Mouse (Mus musculus) limb, embryonic 13.5 days (tissue): Measurements from ENCODE around the gene Slc41a1. TPM values are rescaled to one million over a fixed set of nuclear protein-coding genes. Genes with fewer than 3 reads are reported as not detected.
A peak's percentile ranks its signal among the peaks of the same experiment; 100 is the strongest.
"Not testable (repeated sequence)": the region's sequence is repeated elsewhere in the genome, so short reads cannot be mapped to it uniquely, and the experiment has no call there.

ENCODE experiments used
- ATAC-seq: fragments of 200-750 bp; cut with Nextera tagmentation; 2 replicates; pipeline ENCODE4 v1.8.0; 2017; ENCODE audit warnings: low read depth, moderate number of reproducible peaks, moderate TSS enrichment; ENCODE audit not compliant: low FRiP score
- H3K27ac ChIP-seq: fragments of 300-500 bp; sonication (generic); 2 replicates; pipeline ENCODE4 v1.5.1; 2015; ENCODE audit warnings: inconsistent platforms, mild to moderate bottlenecking, moderate library complexity
- H3K27me3 ChIP-seq: fragments of 300-500 bp; sonication (generic); 2 replicates; pipeline ENCODE4 v1.6.1; 2015; ENCODE audit warnings: mild to moderate bottlenecking, inconsistent platforms
- H3K36me3 ChIP-seq: fragments of 300-500 bp; sonication (generic); 2 replicates; pipeline ENCODE4 v1.6.1; 2015; ENCODE audit warnings: inconsistent platforms, mild to moderate bottlenecking, moderate library complexity
- H3K4me1 ChIP-seq: fragments of 300-500 bp; sonication (generic); 2 replicates; pipeline ENCODE4 v1.6.1; 2015; ENCODE audit warnings: inconsistent platforms
- H3K4me2 ChIP-seq: fragments of 300-500 bp; sonication (generic); replicated peaks from 2 replicates; pipeline ENCODE4 v1.6.1; 2015; ENCODE audit warnings: inconsistent platforms, mild to moderate bottlenecking, moderate library complexity
- H3K4me3 ChIP-seq: fragments of 300-500 bp; sonication (generic); 2 replicates; pipeline ENCODE4 v1.5.1; 2015; ENCODE audit warnings: moderate library complexity, mild to moderate bottlenecking, inconsistent platforms
- H3K9ac ChIP-seq: fragments of 300-500 bp; sonication (generic); 2 replicates; pipeline ENCODE4 v1.6.1; 2015; ENCODE audit warnings: mild to moderate bottlenecking, inconsistent platforms
- H3K9me3 ChIP-seq: fragments of 300-500 bp; sonication (generic); 2 replicates; pipeline ENCODE4 v1.6.1; 2016; ENCODE audit warnings: inconsistent platforms
- WGBS: fragments of 180-500 bp; shearing (Covaris S2); methylation state at CpG from one replicate; pipeline ENCODE4 v1.1.7; 2015; 5-methylcytosine and 5-hydroxymethylcytosine counted together
- polyA plus RNA-seq: library from polyadenylated mRNA; unstranded; fragments of >200 nt; fragmentation: Nextera tagmentation; extraction: Ambion mirVana; gene quantifications from 2 replicates; pipeline ENCODE4 v1.2.1, GENCODE M21; 2015

The Slc41a1 gene
- polyA plus RNA-seq, 1 experiment from 2014 or later: 17.0 TPM

DNA sequence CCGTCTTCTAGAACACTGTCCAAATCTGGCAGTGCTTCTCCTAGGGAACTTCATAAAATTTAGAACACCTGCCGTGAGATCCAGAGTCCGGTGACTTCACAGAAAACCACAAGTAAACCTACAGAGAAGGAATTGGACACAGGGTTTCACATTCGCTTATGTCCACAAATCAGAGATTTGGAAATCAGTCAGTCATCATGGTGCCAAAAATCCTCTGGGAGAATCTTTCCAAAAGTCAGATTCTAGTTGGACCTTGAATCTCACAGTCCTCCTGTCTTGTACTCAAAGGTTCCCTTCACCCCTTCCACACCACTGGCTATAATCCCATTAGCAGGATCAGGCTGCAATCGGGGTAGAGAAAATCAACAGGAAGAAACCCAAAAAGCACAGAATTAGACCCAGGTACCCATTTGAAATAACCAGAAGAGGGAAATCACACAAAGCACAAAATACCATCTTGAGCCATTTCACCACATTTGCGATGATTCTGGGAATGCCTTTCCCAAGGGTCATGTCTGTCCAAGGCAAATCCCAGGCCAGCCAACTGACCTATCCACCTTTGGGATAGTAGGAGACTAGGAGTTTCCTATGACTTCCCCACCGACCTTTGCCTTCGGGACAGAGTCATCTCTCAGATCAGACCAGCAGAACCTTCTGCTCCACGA, 14.5 kb upstream of the Slc41a1 start:
- Histone ChIP-seq H3K4me2 (no peak overlapping the region), H3K4me1 (no peaks in the 10 kb centered on the region), H3K9me3 (no peaks in the 10 kb centered on the region), H3K9ac (no peak overlapping the region), H3K27ac (no peak overlapping the region), H3K27me3 (no peaks in the 10 kb centered on the region), H3K4me3 (no peak overlapping the region), H3K36me3 (no peaks in the 10 kb centered on the region)
- ATAC-seq: no peak
- 88% methylated on average over 9 of the region's 9 CpGs for WGBS

DNA sequence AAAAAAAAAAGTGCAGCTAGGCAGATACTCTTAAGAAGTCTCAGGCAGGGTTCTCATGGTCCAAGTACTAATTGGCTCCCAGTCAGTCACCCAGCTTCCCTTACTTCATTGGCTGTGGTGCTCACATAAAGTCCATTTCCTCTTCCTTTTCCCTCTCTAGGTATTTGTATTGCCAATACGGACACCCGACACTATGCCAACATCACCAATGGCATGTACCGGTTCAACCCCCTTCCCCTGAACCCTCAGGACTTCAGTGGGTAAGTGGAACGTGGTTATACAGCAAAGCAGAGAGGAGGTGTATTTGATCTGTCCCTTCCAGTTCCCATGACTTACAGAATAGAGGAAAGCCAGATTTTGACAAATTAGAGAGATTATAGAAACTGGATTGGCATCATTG, 13.6 kb upstream of the Slc41a1 start:
- Histone ChIP-seq H3K27me3 (no peaks in the 10 kb centered on the region), H3K36me3 (no peaks in the 10 kb centered on the region), H3K4me3 (no peak overlapping the region), H3K9me3 (no peaks in the 10 kb centered on the region), H3K27ac (no peak overlapping the region), H3K9ac (no peak overlapping the region), H3K4me2 (no peak overlapping the region), H3K4me1 (no peaks in the 10 kb centered on the region)
- ATAC-seq: no peak
- WGBS: 86% methylated on average over 4 of the region's 4 CpGs

GRCm38 (mm10) chr1:131814191-131814590, 13.1 kb upstream of the Slc41a1 start:
- H3K27ac ChIP-seq: no peak overlapping the region
- H3K36me3 ChIP-seq: no peaks in the 10 kb centered on the region
- no peaks in the 10 kb centered on the region for H3K4me1 ChIP-seq
- WGBS: 88% methylated on average over 3 of the region's 3 CpGs
- H3K27me3 ChIP-seq: no peaks in the 10 kb centered on the region
- H3K9me3 ChIP-seq: peaks cover 2% of the 10 kb centered on the region; the same call in 1 of the 2 replicates
- no peak overlapping the region for H3K4me3 ChIP-seq
- no peak overlapping the region for H3K4me2 ChIP-seq
- no peak for ATAC-seq
- H3K9ac ChIP-seq: no peak overlapping the region

GRCm38 (mm10) chr1:131816886-131817285, 10.4 kb upstream of the Slc41a1 start:
- Histone ChIP-seq H3K9me3 (peaks cover 4% of the 10 kb centered on the region; the same call in 1 of the 2 replicates), H3K27me3 (no peaks in the 10 kb centered on the region), H3K27ac (no peak overlapping the region), H3K4me2 (no peak overlapping the region), H3K4me3 (no peak overlapping the region), H3K9ac (no peak overlapping the region), H3K36me3 (no peaks in the 10 kb centered on the region), H3K4me1 (no peaks in the 10 kb centered on the region)
- no peak for ATAC-seq
- whole genome bisulfite sequencing: 82% methylated on average over 6 of the region's 6 CpGs

DNA sequence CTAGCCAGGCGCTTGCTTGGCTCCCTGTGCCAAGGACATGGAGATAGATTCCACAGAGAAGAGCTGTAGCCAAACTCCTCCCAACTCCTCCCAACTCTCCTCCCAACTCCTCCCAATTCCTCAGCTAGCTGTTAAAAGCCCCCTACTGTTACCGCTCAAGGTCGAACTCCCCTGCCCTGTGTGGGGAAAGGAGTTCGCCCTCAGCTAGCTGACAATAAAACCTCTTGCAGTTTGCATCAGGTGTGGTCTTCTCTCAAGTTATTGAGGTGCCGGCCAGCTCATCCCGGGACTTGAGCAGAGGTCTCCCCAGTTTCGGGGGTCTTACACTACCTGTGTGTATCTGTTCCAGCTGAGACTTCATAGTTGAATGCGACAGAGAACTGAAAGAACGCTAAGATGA, 6.9 kb upstream of the Slc41a1 start:
- H3K27ac ChIP-seq, ATAC-seq, H3K9me3 ChIP-seq, H3K4me1 ChIP-seq, H3K4me2 ChIP-seq, H3K4me3 ChIP-seq, H3K36me3 ChIP-seq, H3K9ac ChIP-seq, H3K27me3 ChIP-seq: not testable (repeated sequence)
- WGBS: 68% methylated on average over 9 of the region's 9 CpGs

DNA sequence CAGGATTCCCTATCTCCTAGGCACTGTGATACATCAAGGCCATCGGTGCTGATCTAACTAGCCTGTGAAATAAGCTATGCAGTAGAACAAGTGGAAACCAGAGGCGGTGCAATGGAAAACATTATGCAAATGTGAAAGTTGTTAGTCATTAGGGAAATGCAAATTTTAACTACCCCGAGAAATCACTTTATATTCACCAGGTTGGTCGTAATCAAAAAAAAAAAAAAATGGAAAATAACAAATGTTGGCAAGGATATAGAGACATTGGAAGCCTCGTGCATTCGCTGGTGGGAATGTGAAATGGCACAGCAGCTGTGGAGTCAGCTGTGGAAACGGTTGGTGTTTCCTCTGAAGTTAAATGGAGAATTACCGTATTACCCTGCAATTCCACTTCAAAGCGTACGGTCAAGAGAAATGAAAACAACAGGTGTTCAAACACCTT, 6.4 kb upstream of the Slc41a1 start:
- no peak; the same call in 1 of the 2 replicates for ATAC-seq
- H3K27ac ChIP-seq: no peak overlapping the region

DNA sequence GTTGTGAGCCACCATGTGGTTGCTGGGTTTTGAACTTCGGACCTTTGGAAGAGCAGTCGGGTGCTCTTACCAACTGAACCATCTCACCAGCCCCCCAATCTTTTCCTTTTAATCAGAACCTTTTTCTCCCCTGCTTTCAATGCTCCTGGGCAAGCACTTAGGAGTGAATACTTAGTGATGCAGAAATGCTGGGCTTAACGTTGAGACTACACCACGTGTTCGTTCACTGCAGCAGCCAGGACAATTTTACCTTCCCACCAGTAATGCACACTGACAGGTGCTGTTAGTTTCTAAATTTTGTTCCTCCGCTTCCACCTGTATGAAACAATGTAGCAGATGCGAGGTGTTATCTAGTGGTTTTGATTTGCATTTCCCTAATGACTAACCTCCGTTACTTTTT, 5.0 kb upstream of the Slc41a1 start:
- Histone ChIP-seq H3K4me1 (peaks cover 10% of the 10 kb centered on the region), H3K27me3 (no peaks in the 10 kb centered on the region), H3K4me2 (no peak overlapping the region), H3K4me3 (no peak overlapping the region), H3K9me3 (peaks cover 4% of the 10 kb centered on the region; the same call in 1 of the 2 replicates), H3K9ac (no peak overlapping the region), H3K27ac (no peak overlapping the region), H3K36me3 (no peaks in the 10 kb centered on the region)
- ATAC-seq: no peak
- WGBS: 75% methylated on average over 8 of the region's 8 CpGs

More for the DNA sequence above, 6.4 kb upstream of the Slc41a1 start:
- Histone ChIP-seq H3K4me2 (no peak overlapping the region), H3K4me3 (no peak overlapping the region), H3K9me3 (peaks cover 4% of the 10 kb centered on the region; the same call in 1 of the 2 replicates), H3K4me1 (0 out of 2 replicates have a peak, but pooled peaks cover 5% of the 10 kb centered on the region), H3K36me3 (no peaks in the 10 kb centered on the region), H3K27me3 (no peaks in the 10 kb centered on the region), H3K9ac (no peak overlapping the region)
- 66% methylated on average over 10 of the region's 10 CpGs for WGBS

DNA sequence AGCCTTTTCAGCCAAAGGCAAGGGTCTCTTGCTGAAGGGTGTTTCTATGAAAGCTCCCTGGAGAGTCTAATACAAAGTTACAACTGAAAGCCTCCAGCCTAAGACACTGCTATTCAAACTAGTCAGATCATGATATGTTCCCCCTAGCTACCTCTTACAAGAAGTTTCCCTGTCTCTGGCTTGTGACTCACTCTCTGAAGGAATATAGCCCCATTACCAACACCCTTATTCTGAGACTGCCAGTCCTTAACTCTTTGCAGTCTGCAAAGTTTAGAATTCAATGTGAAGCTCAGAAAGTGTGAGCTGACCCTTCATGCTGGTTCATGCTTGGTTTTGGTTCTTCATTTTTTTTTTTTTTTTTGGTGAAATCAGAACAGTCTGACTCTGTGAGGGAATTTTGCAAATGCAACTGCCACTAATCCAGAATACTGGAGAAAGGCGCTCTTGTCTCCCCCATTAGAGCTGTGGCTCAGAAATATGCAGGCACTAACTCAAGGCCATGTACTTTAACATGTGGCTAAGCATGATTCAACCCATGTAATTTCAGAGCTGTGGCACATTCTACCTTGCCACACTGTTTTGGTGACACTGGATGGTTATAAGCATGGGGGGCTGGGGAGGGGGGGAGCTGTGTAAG, 4.3 kb upstream of the Slc41a1 start:
- Histone ChIP-seq H3K4me1 (peaks cover 11% of the 10 kb centered on the region), H3K9ac (no peak overlapping the region), H3K27me3 (no peaks in the 10 kb centered on the region), H3K36me3 (no peaks in the 10 kb centered on the region), H3K27ac (no peak overlapping the region), H3K4me3 (no peak overlapping the region), H3K4me2 (no peak overlapping the region), H3K9me3 (peaks cover 4% of the 10 kb centered on the region; the same call in 1 of the 2 replicates)
- ATAC-seq: no peak
- 79% methylated on average over 1 of the region's 1 CpGs for WGBS

- Histone ChIP-seq H3K4me2 (no peak overlapping the region), H3K4me1 (peaks cover 11% of the 10 kb centered on the region), H3K27me3 (no peaks in the 10 kb centered on the region), H3K4me3 (no peak overlapping the region), H3K9me3 (peaks cover 4% of the 10 kb centered on the region; the same call in 1 of the 2 replicates), H3K27ac (no peak overlapping the region), H3K36me3 (no peaks in the 10 kb centered on the region), H3K9ac (no peak overlapping the region)
- no peak for ATAC-seq
- WGBS: 44% methylated on average over 5 of the region's 5 CpGs
Measured at GRCm38 (mm10) chr1:131823563-131823962, 3.7 kb upstream of the Slc41a1 start.

GRCm38 (mm10) chr1:131824528-131825181, 2.6 kb upstream of the Slc41a1 start:
- H3K9ac ChIP-seq: no peak overlapping the region
- H3K4me1 ChIP-seq: peaks cover 20% of the 10 kb centered on the region
- no peak for ATAC-seq
- no peak overlapping the region for H3K4me2 ChIP-seq
- no peaks in the 10 kb centered on the region for H3K27me3 ChIP-seq
- H3K9me3 ChIP-seq: no peaks in the 10 kb centered on the region
- H3K27ac ChIP-seq: no peak overlapping the region
- 75% methylated on average over 11 of the region's 11 CpGs for WGBS
- no peak overlapping the region for H3K4me3 ChIP-seq
- no peaks in the 10 kb centered on the region for H3K36me3 ChIP-seq

DNA sequence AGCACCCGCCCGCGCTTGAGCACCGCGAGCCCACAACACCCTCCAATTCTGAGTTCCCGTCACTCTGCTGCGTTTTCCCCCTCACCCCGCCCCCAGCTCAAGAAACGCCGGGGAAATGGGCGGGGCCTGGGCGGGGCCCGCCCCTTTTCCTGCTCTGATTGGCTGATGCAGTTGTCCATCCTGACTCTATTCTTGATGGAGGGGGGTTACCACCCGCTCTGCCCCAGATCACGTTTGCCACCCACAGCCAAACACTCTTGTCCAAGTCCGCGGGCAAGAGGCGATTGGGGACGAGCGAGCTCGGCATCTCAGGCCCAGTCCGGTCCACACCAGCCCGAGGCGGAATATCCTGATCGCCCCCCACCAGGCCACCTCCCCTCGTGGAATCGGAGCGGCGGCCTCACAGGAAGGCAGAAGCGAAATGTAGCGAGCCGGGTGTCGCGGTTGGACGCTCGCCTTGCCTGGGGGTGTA, 530 bp downstream of the Slc41a1 start:
- Histone ChIP-seq H3K4me2 (peak overlapping the region; percentile 80), H3K27ac (peak overlapping the region; percentile 89), H3K27me3 (no peaks in the 10 kb centered on the region), H3K9me3 (no peaks in the 10 kb centered on the region), H3K9ac (peak overlapping the region; percentile 84), H3K4me1 (peaks cover 46% of the 10 kb centered on the region), H3K4me3 (peak overlapping the region; percentile 76), H3K36me3 (peaks cover 28% of the 10 kb centered on the region)
- WGBS: under 1% methylated on average over 36 of the region's 36 CpGs
- peak; percentile 95 for ATAC-seq
